Mouse (Mus musculus) neural tube, embryonic 11.5 days (tissue): ENCODE data around the gene Nfyb. TPM values are rescaled to one million over a fixed set of nuclear protein-coding genes. Genes with fewer than 3 reads are reported as not detected.

ENCODE experiments used
- ATAC-seq: fragments of 200-750 bp; cut with Nextera tagmentation; 2 replicates; pipeline ENCODE4 v1.8.0; 2017; ENCODE audit warnings: moderate number of reproducible peaks, mild to moderate bottlenecking, moderate TSS enrichment, moderate library complexity; ENCODE audit not compliant: insufficient read depth, low FRiP score, low TSS enrichment
- DNase-seq: peaks from one replicate; pipeline ENCODE4 v3.0.0-alpha.2; 2015; ENCODE audit warnings: low spot score
- H3K27ac ChIP-seq: fragments of 300-500 bp; sonication (generic); 2 replicates; pipeline ENCODE4 v1.5.1; 2014; ENCODE audit warnings: low read depth, mild to moderate bottlenecking, low read length
- H3K27me3 ChIP-seq: fragments of 300-500 bp; sonication (generic); 2 replicates; pipeline ENCODE4 v1.6.1; 2014; ENCODE audit warnings: mild to moderate bottlenecking, low read length, mixed read lengths; ENCODE audit not compliant: control insufficient read depth, insufficient read depth
- H3K36me3 ChIP-seq: fragments of 300-500 bp; sonication (generic); 2 replicates; pipeline ENCODE4 v1.6.1; 2014; ENCODE audit warnings: mild to moderate bottlenecking, low read length, moderate library complexity, mixed read lengths; ENCODE audit not compliant: control insufficient read depth, insufficient read depth
- H3K4me1 ChIP-seq: fragments of 300-500 bp; sonication (generic); 2 replicates; pipeline ENCODE4 v1.6.1; 2014; ENCODE audit warnings: low read length, mixed read lengths; ENCODE audit not compliant: control insufficient read depth, insufficient read depth
- H3K4me2 ChIP-seq: fragments of 300-500 bp; sonication (generic); 2 replicates; pipeline ENCODE4 v1.6.1; 2014; ENCODE audit warnings: low read depth, mild to moderate bottlenecking, moderate library complexity
- H3K4me3 ChIP-seq: fragments of 300-500 bp; sonication (generic); 2 replicates; pipeline ENCODE4 v1.5.1; 2014; ENCODE audit warnings: low read depth, low read length
- H3K9ac ChIP-seq: fragments of 300-500 bp; sonication (generic); 2 replicates; pipeline ENCODE4 v1.6.1; 2014; ENCODE audit warnings: mild to moderate bottlenecking, low read length
- H3K9me3 ChIP-seq: fragments of 300-500 bp; sonication (generic); 2 replicates; pipeline ENCODE4 v1.6.1; 2016; ENCODE audit warnings: low read length; ENCODE audit not compliant: control insufficient read depth
- WGBS: fragments of 180-500 bp; shearing (Covaris S2); extraction: QIAGEN DNeasy Blood & Tissue Kit; methylation state at CpG from one replicate; pipeline ENCODE4 v1.1.7; 2014; 5-methylcytosine and 5-hydroxymethylcytosine counted together
- polyA plus RNA-seq: library from polyadenylated mRNA; unstranded; fragments of >200 nt; fragmentation: Nextera tagmentation; extraction: Ambion mirVana; gene quantifications from 2 replicates; pipeline ENCODE4 v1.2.1, GENCODE M21; 2014

Nfyb gene
- 73.9 and 74.9 TPM in 2 replicates for polyA plus RNA-seq

- peak; percentile 97 for DNase-seq
- WGBS, result under 1% methylated on average over 58 of the region's 68 CpGs
- H3K4me2 ChIP-seq, result peak within 1 kb of the TSS; percentile 70
- peaks cover 10% of the 10 kb centered on the region; the same call in 1 of the 2 replicates for H3K4me1 ChIP-seq
- peak within 1 kb of the TSS; percentile 94 for H3K4me3 ChIP-seq
- peak; percentile 96 for ATAC-seq
- no peaks in the 10 kb centered on the region for H3K9me3 ChIP-seq
- no peaks in the 10 kb centered on the region for H3K27me3 ChIP-seq
- H3K27ac ChIP-seq, result peak within 1 kb of the TSS; percentile 100
- peaks cover 2% of the 10 kb centered on the region for H3K36me3 ChIP-seq
- H3K9ac ChIP-seq, result peak within 1 kb of the TSS; percentile 98
These were observed at the start of gene Nfyb for GRCm38 (mm10) chr10:82763840-82764631. TSS of gene Nfyb (minus strand) at chr10:82764144.

GRCm38 (mm10) chr10:82811855-82812431, 48.0 kb upstream of the Nfyb start:
- DNase-seq (peak; percentile 87), ATAC-seq (peak; percentile 64)
- Histone ChIP-seq H3K9ac (peak overlapping the region; percentile 65), H3K27me3 (no peaks in the 10 kb centered on the region), H3K4me1 (peaks cover 5% of the 10 kb centered on the region; the same call in 1 of the 2 replicates), H3K4me2 (peak overlapping the region; percentile 57), H3K27ac (no peak overlapping the region), H3K9me3 (no peaks in the 10 kb centered on the region), H3K36me3 (no peaks in the 10 kb centered on the region), H3K4me3 (peak overlapping the region; percentile 57)
- WGBS, result 8% methylated on average over 36 of the region's 52 CpGs

GRCm38 (mm10) chr10:82809352-82809751, 45.4 kb upstream of the Nfyb start:
- no peak overlapping the region for H3K9ac ChIP-seq

GRCm38 (mm10) chr10:82808891-82809290, 44.9 kb upstream of the Nfyb start:
- no peak overlapping the region for H3K4me3 ChIP-seq
- no peaks in the 10 kb centered on the region for H3K36me3 ChIP-seq
- no peak overlapping the region for H3K4me2 ChIP-seq
- no peaks in the 10 kb centered on the region; the same call in 1 of the 2 replicates for H3K4me1 ChIP-seq
- ATAC-seq (no peak), DNase-seq (no peak)
- no peaks in the 10 kb centered on the region for H3K9me3 ChIP-seq
- no peak overlapping the region for H3K9ac ChIP-seq
- no peaks in the 10 kb centered on the region for H3K27me3 ChIP-seq
- no peak overlapping the region for H3K27ac ChIP-seq
- 86% methylated on average over 8 of the region's 8 CpGs for WGBS

More at GRCm38 (mm10) chr10:82809352-82809751, 45.4 kb upstream of the Nfyb start:
- H3K4me3 ChIP-seq, result no peak overlapping the region
- H3K36me3 ChIP-seq, result no peaks in the 10 kb centered on the region
- H3K27ac ChIP-seq, result no peak overlapping the region
- no peaks in the 10 kb centered on the region for H3K27me3 ChIP-seq
- H3K4me1 ChIP-seq, result no peaks in the 10 kb centered on the region; the same call in 1 of the 2 replicates
- WGBS, result 9% methylated on average over 3 of the region's 3 CpGs
- ATAC-seq, result no peak
- DNase-seq, result no peak
- H3K4me2 ChIP-seq, result no peak overlapping the region
- no peaks in the 10 kb centered on the region for H3K9me3 ChIP-seq

DNA sequence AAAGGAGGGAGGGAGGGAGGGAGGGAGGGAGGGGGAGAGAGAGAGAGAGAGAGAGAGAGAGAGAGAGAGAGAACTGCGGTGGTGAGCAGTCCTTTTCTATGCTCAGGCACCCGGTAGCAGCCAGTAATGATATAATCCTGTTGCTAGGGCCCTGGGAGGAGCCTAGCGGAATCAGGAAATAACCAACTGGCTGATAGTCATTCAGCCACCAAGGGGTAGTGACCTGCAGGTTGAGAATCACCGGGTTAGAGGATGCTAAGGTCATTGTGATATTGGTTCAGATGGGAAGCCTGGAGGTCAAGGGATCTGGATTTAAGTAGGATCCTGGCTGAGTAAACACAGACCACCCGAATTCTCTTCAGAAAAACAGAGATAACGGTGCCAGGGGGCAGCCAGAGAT, 44.2 kb upstream of the Nfyb start:
- H3K4me3 ChIP-seq, result no peak overlapping the region
- no peak overlapping the region for H3K9ac ChIP-seq
- H3K4me1 ChIP-seq, result no peaks in the 10 kb centered on the region
- H3K27me3 ChIP-seq, result no peaks in the 10 kb centered on the region
- no peaks in the 10 kb centered on the region for H3K9me3 ChIP-seq
- H3K36me3 ChIP-seq, result no peaks in the 10 kb centered on the region
- WGBS, result 52% methylated on average over 6 of the region's 6 CpGs
- H3K27ac ChIP-seq, result no peak overlapping the region
- H3K4me2 ChIP-seq, result no peak overlapping the region
- no peak for DNase-seq
- no peak for ATAC-seq

DNA sequence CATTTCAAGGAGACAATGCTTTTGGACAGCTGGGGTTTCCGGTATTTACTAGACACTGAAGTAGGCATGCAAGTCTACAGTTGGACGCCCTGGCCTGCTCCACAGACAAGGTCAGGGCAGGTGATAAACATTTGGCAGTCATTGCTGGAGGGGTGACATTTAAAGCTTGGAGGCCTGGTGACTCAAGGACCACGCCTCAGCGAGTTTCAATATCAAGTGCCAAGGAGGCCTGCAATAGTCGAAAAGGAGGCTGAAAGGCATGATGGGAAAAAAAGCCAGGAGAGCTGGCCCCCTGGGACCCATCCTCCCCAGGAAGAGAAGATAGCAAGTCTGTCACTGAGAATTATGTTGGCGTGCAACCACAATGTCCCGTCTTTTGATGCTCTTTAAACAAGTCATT, 43.3 kb upstream of the Nfyb start:
- H3K9ac ChIP-seq, result no peak overlapping the region
- no peaks in the 10 kb centered on the region for H3K36me3 ChIP-seq
- no peaks in the 10 kb centered on the region for H3K9me3 ChIP-seq
- no peak overlapping the region for H3K4me2 ChIP-seq
- H3K4me1 ChIP-seq, result no peaks in the 10 kb centered on the region
- ATAC-seq (no peak), DNase-seq (no peak)
- H3K4me3 ChIP-seq, result no peak overlapping the region
- H3K27ac ChIP-seq, result no peak overlapping the region
- WGBS, result 80% methylated on average over 7 of the region's 7 CpGs
- H3K27me3 ChIP-seq, result no peaks in the 10 kb centered on the region

DNA sequence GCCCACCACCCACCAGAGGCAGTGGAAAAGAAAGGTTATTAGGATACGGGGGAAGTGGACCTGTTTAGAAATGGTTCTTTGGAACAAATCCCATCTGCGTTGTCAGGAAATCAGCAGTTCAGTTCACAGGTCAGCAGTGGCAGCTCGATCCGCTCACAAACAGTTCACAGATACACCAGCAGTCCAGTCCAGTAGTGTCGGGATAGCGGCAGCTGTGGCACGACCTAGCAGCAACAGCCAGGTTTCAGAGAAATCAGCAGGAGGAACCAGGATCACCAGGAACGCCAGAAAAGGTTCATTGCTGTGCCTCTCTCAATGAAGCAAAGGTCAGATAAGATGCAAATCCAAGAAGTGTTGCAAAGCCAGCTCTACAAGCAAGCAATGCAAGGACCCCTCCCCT, 42.5 kb upstream of the Nfyb start:
- 87% methylated on average over 8 of the region's 8 CpGs for WGBS
- H3K36me3 ChIP-seq, result no peaks in the 10 kb centered on the region
- H3K27ac ChIP-seq, result no peak overlapping the region

GRCm38 (mm10) chr10:82805111-82805510, 41.2 kb upstream of the Nfyb start:
- Histone ChIP-seq H3K36me3 (no peaks in the 10 kb centered on the region), H3K27me3 (no peaks in the 10 kb centered on the region), H3K9me3 (no peaks in the 10 kb centered on the region), H3K4me3 (no peak overlapping the region), H3K4me2 (no peak overlapping the region), H3K9ac (no peak overlapping the region), H3K4me1 (no peaks in the 10 kb centered on the region), H3K27ac (no peak overlapping the region)
- ATAC-seq (no peak), DNase-seq (no peak)
- WGBS, result 87% methylated on average over 6 of the region's 6 CpGs

More for the DNA sequence above, 42.5 kb upstream of the Nfyb start:
- H3K4me1 ChIP-seq, result no peaks in the 10 kb centered on the region
- no peak overlapping the region for H3K9ac ChIP-seq
- ATAC-seq (no peak), DNase-seq (no peak)
- H3K4me2 ChIP-seq, result no peak overlapping the region
- no peaks in the 10 kb centered on the region for H3K9me3 ChIP-seq
- no peak overlapping the region for H3K4me3 ChIP-seq
- H3K27me3 ChIP-seq, result no peaks in the 10 kb centered on the region

GRCm38 (mm10) chr10:82804396-82804795, 40.5 kb upstream of the Nfyb start:
- no peak for ATAC-seq
- H3K4me2 ChIP-seq, result no peak overlapping the region
- no peak for DNase-seq
- H3K4me1 ChIP-seq, result no peaks in the 10 kb centered on the region
- no peaks in the 10 kb centered on the region for H3K36me3 ChIP-seq
- H3K4me3 ChIP-seq, result no peak overlapping the region
- H3K27ac ChIP-seq, result no peak overlapping the region
- no peak overlapping the region for H3K9ac ChIP-seq
- H3K27me3 ChIP-seq, result no peaks in the 10 kb centered on the region
- WGBS, result 71% methylated on average over 3 of the region's 3 CpGs
- H3K9me3 ChIP-seq, result no peaks in the 10 kb centered on the region
